In the genomic region with DNA sequence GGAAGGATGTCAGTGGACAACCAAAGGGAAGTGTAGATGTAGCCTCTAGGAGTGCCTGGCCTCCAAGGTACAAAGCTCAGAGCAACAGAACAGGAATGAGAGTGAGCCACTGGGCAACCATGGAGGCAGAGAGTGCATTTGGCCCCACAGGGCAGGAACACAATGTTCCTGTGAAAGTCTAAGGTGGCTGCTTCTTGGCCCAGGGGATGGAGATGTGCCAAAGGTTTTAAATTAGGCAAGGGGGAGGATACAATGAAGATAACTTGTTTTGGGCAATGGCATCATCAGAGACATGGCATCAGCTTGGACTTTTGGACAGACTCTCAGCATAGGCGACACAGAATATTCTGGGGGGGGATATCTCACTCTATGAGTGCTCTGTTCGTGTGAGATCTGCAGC, we compare ENCODE assay signal across 21 mouse cellular contexts.
DNase-seq lines count a peak whose midpoint lies in the region; TF ChIP-seq lines count a peak whose summit lies in the region.
"Had no signal": no experiment of that assay in that cellular context is flagged by ENCODE, and none has a peak within 500 bp of the region (broad histone marks: within the 10 kb centered on the region; RNA-seq: fewer than 3 reads in every experiment).

No protein-coding gene starts in this region.

- H3K27me3 ChIP-seq in heart, adult 2 months (ENCODE audit: control insufficient read depth, insufficient read depth, low read length), result no peaks in the 10 kb centered on the region
- H3K27me3 ChIP-seq in heart, embryonic 10.5 days (ENCODE audit: insufficient read depth, poor library complexity, severe bottlenecking), result no peaks in the 10 kb centered on the region
- H3K27me3 ChIP-seq in limb, embryonic 10.5 days (ENCODE audit: low read depth, poor library complexity, severe bottlenecking), result peaks cover 20% of the 10 kb centered on the region
- H3K27me3 ChIP-seq: embryonic facial prominence, embryonic 12.5 days; embryonic facial prominence, embryonic 15.5 days; heart, embryonic 13.5 days; hindbrain, embryonic 13.5 days; intestine, embryonic 15.5 days had no signal

- no peak overlapping the region for H3K4me3 ChIP-seq in heart, adult 2 months
- no peak overlapping the region for H3K4me3 ChIP-seq in heart, embryonic 10.5 days
- H3K4me3 ChIP-seq in limb, embryonic 10.5 days, result no peak overlapping the region
- H3K4me3 ChIP-seq: embryonic facial prominence, embryonic 12.5 days; embryonic facial prominence, embryonic 15.5 days; heart, embryonic 13.5 days; hindbrain, embryonic 10.5 days; hindbrain, embryonic 13.5 days; intestine, embryonic 15.5 days had no signal

- TF ChIP-seq CTCF in heart, adult 2 months (IDR thresholded peaks at IDR 0.05), result no peak

- peaks cover 3% of the 10 kb centered on the region; the same call in 1 of the 2 replicates for H3K36me3 ChIP-seq in heart, adult 2 months (ENCODE audit: control insufficient read depth, insufficient read depth, low read length)
- H3K36me3 ChIP-seq in heart, embryonic 10.5 days, result no peaks in the 10 kb centered on the region
- H3K36me3 ChIP-seq in limb, embryonic 10.5 days, result no peaks in the 10 kb centered on the region
- H3K36me3 ChIP-seq: embryonic facial prominence, embryonic 12.5 days; embryonic facial prominence, embryonic 15.5 days; heart, embryonic 13.5 days; hindbrain, embryonic 10.5 days; hindbrain, embryonic 13.5 days; intestine, embryonic 15.5 days had no signal

- WGBS in heart, adult 2 months, result 58% methylated on average over 2 of the region's 2 CpGs
- 75% methylated on average over 2 of the region's 2 CpGs for WGBS in heart, embryonic 10.5 days
- 93% methylated on average over 2 of the region's 2 CpGs for WGBS in limb, embryonic 10.5 days

- no peaks in the 10 kb centered on the region for H3K9me3 ChIP-seq in heart, embryonic 10.5 days
- H3K9me3 ChIP-seq in limb, embryonic 10.5 days (replicated peaks), result no peaks in the 10 kb centered on the region
- H3K9me3 ChIP-seq: embryonic facial prominence, embryonic 12.5 days; embryonic facial prominence, embryonic 15.5 days; heart, embryonic 13.5 days; hindbrain, embryonic 10.5 days; hindbrain, embryonic 13.5 days; intestine, embryonic 15.5 days had no signal

- TF ChIP-seq POLR2A in heart, adult 2 months (IDR thresholded peaks at IDR 0.05; ENCODE audit: insufficient read depth, low read depth, low read length), result no peak

- 0 out of 2 replicates have a peak, but pooled peaks have one; percentile 64 for TF ChIP-seq EP300 in heart, adult 2 months (IDR thresholded peaks at IDR 0.05; ENCODE audit: insufficient read depth, low read depth, low read length)

- H3K27ac ChIP-seq in heart, adult 2 months, result peak overlapping the region; percentile 50
- H3K27ac ChIP-seq in heart, embryonic 10.5 days, result no peak overlapping the region
- peak overlapping the region; percentile 37 for H3K27ac ChIP-seq in limb, embryonic 10.5 days
- H3K27ac ChIP-seq: embryonic facial prominence, embryonic 12.5 days; embryonic facial prominence, embryonic 15.5 days; heart, embryonic 13.5 days; hindbrain, embryonic 10.5 days; hindbrain, embryonic 13.5 days; intestine, embryonic 15.5 days had no signal

- peaks cover 10% of the 10 kb centered on the region for H3K4me1 ChIP-seq in heart, adult 2 months (ENCODE audit: control insufficient read depth, insufficient read depth, low read length)
- H3K4me1 ChIP-seq in heart, embryonic 10.5 days, result peaks cover 17% of the 10 kb centered on the region
- peaks cover 63% of the 10 kb centered on the region for H3K4me1 ChIP-seq in limb, embryonic 10.5 days
- H3K4me1 ChIP-seq: intestine, embryonic 15.5 days had no signal

- H3K9ac ChIP-seq in heart, adult 2 months (ENCODE audit: low read depth, low read length), result no peak overlapping the region
- H3K9ac ChIP-seq: embryonic facial prominence, embryonic 12.5 days; embryonic facial prominence, embryonic 15.5 days; forebrain, postnatal 0 days; heart, embryonic 13.5 days; hindbrain, embryonic 13.5 days; intestine, embryonic 15.5 days had no signal

- H3K79me2 ChIP-seq in heart, adult 2 months (replicated peaks; ENCODE audit: control insufficient read depth, insufficient read depth, low read length), result no peaks in the 10 kb centered on the region

- intact Hi-C loops in heart, adult 2 months (cut with DNase I), result loop anchor here (5.0 kb wide), 1 partner anchor 290 kb away; no protein-coding TSS in a partner anchor

- DNase-seq in gastrocnemius, postnatal 25 days, result peak; percentile 44
- no peak for DNase-seq in gastrocnemius, postnatal 10 days
- DNase-seq in heart, adult 2 months, result peak in 1 of 2 experiments; percentile 39
- DNase-seq in heart, embryonic 10.5 days (ENCODE audit: low spot score), result no peak
- no peak for DNase-seq in limb, embryonic 10.5 days (ENCODE audit: low spot score)
- DNase-seq in skeletal muscle tissue, adult 2 months (ENCODE audit: low read depth, low spot score), result peak; percentile 81
- DNase-seq: adrenal gland, adult 2 months; adrenal gland, postnatal 14 days; cerebellum, adult 11 months; cerebellum, adult 2 months; cerebellum, adult 9-11 months; cerebellum, postnatal 25 days; forebrain, postnatal 0 days; kidney, adult 11 months; kidney, adult 9 months had no signal

Comparison
In these comparisons a context has a peak if more than half of its experiments do, and no peak if none do; other contexts are left out.
1. DNase-seq: peak in gastrocnemius, postnatal 25 days (single experiment) and skeletal muscle tissue, adult 2 months (single experiment); none in gastrocnemius, postnatal 10 days (single experiment), heart, embryonic 10.5 days (single experiment) and limb, embryonic 10.5 days (single experiment).